Mouse (Mus musculus): Measurements from ENCODE around the gene Bola2. TPM values are rescaled to one million over a fixed set of nuclear protein-coding genes. Genes with fewer than 3 reads are reported as not detected.
A peak's percentile ranks its signal among the peaks of the same experiment; 100 is the strongest.

Bola2 gene
- polyA plus RNA-seq, 1 experiment from 2014 or later: 123 TPM

DNA sequence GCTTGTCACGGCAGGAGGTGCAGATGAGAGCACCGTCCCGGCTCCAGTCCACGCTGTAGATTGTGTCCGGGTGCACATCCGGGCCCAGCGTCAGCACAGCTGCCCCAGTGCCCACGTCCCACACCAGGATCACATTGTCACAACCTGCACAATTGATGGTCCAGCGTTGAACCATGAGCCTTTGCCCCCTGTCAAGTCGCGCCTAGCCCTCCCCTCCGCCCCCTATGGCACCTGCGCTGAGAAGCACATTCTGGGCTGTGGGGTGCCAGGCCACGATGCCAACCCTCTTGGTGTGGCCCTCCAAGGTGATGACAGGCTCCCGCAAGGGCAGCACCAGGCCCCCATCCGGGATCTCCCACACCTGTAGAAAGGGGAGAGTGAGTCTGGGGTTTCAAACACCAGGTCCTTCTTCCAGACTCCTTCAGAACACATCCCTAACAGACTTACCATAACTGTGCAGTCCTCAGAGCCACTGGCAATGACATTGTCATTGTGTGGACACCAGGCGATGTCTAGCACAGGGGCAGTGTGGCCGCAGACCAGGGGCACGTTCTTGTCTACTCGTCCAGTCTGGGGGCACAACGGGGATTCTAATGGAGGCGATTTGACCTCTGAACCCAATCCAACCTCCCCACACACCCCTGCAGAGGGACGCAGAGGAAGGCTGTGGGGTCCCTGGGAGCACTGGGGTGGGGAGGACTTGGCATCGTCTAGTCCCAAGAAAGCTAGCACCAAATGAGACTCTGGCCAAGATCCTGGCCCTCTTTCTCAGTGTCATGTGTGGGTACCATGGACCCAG is 6.6 kb downstream of the Bola2 start:
- no peak for DNase-seq
- peaks cover 1% of the 10 kb centered on the region for H3K4me1 ChIP-seq (ENCODE audit: insufficient read depth)
- no peak overlapping the region for H3K4me3 ChIP-seq (ENCODE audit: low read depth, low read length)
- H3K4me2 ChIP-seq: peak overlapping the region; percentile 38
- ATAC-seq (ENCODE audit: insufficient read depth): peak; percentile 7; the same call in 1 of the 2 replicates
- no peaks in the 10 kb centered on the region for H3K36me3 ChIP-seq (ENCODE audit: insufficient read depth)
- H3K27ac ChIP-seq (ENCODE audit: low read depth): no peak overlapping the region
- H3K27me3 ChIP-seq (ENCODE audit: insufficient read depth, low read length): peaks cover 19% of the 10 kb centered on the region; the same call in 1 of the 2 replicates
- peak overlapping the region; percentile 32; the same call in 1 of the 2 replicates for H3K9ac ChIP-seq
- no peak for TF ChIP-seq CTCF (IDR thresholded peaks at IDR 0.05; ENCODE audit: low read depth)
- WGBS: 54% methylated on average over 24 of the region's 24 CpGs
- H3K9me3 ChIP-seq (ENCODE audit: low read depth, low read length): no peaks in the 10 kb centered on the region

DNA sequence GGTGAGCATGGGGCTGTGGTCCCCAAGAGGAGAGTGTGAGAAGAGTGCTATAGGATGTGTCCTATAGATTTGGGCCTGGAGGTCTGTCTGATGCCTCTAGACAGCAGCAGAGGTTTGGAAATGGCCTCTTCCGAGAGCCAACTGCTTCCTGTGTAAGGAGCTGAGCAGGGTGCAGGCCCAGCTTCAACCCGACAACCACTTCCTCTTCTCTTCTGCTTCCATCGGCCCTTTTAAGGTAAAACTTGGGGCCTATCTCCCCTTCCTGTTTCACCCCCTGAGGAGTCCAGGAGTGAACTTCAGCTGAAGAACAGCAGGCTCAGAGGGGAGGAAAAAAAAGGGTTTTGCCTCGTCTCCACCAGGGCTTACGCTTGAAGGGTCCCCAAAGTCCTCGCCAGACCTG is 7.2 kb downstream of the Bola2 start:
- Histone ChIP-seq H3K4me3 (ENCODE audit: low read depth, low read length) (no peak overlapping the region), H3K27ac (ENCODE audit: low read depth) (no peak overlapping the region), H3K36me3 (ENCODE audit: insufficient read depth) (no peaks in the 10 kb centered on the region), H3K4me2 (no peak overlapping the region), H3K9ac (no peak overlapping the region), H3K4me1 (ENCODE audit: insufficient read depth) (no peaks in the 10 kb centered on the region; the same call in 1 of the 2 replicates), H3K27me3 (ENCODE audit: insufficient read depth, low read length) (peaks cover 19% of the 10 kb centered on the region; the same call in 1 of the 2 replicates), H3K9me3 (ENCODE audit: low read depth, low read length) (no peaks in the 10 kb centered on the region)
- DNase-seq: no peak
- no peak for TF ChIP-seq CTCF (IDR thresholded peaks at IDR 0.05; ENCODE audit: low read depth)
- WGBS: 66% methylated on average over 6 of the region's 6 CpGs
- no peak for ATAC-seq (ENCODE audit: insufficient read depth)

DNA sequence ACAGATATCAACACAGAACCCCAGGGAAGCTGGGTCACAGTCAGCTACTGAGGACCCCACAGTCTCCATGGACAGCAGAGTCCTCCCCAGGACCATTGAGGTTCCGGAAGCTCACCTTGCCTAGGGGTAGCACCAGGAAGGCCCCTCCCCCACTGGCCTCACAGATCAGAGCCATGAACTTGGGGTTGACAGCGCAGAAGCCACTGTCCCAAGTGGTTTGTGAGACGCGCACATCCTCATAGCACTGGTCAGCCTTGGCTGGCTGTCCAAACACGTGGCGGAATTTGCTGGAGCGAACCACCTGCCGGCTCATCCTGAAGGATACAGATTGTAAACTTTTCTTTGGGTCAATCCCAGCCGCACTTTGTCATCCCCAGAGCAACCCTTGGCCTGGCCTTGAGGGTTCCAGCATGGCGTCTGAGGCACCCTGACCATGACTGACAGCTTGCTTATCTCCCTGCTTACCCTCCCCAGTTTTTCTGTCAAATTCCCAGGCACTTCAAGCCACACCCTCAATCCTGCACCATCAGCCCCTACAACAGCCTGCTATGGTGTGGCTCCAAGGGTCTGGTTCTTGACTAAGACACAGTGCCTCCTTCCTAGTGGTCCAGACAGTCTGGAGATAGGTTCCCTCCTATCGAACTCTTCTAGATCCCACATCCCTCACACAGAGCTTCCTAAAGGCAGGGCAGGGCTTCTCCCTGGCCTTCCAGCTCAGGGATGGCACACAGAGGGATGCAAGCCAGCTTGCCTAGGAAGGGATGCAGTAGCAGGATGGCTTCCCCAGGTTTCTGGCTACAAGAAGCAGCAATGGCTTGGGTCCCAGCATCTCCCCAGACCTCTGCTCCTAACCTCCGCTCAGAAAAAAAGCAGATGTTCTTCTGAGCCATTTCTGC is 7.9 kb downstream of the Bola2 start:
- Histone ChIP-seq H3K4me2 (peak overlapping the region; percentile 20; the same call in 1 of the 2 replicates), H3K36me3 (ENCODE audit: insufficient read depth) (no peaks in the 10 kb centered on the region)
- WGBS: 67% methylated on average over 12 of the region's 12 CpGs

DNA sequence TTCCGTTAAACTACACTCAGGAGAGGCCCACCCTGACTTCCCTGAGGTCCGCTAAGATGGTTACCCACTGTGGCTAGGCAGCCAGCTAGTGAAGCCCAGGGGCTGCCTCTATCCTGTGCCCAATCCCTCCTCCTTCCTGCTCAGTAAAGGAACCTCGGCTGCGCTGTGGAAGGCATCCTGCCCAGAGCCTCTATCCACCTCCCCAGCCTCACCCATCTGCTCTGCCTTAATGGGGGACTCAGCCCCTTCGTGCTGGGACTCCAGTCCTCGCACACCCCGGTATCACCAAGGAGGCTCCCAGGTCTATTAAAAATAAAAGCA is 8.5 kb downstream of the Bola2 start:
- H3K4me2 ChIP-seq: peak overlapping the region; percentile 73
- no peaks in the 10 kb centered on the region; the same call in 1 of the 2 replicates for H3K4me1 ChIP-seq (ENCODE audit: insufficient read depth)
- no peaks in the 10 kb centered on the region for H3K36me3 ChIP-seq (ENCODE audit: insufficient read depth)
- no peak for TF ChIP-seq CTCF (IDR thresholded peaks at IDR 0.05; ENCODE audit: low read depth)
- WGBS: 23% methylated on average over 7 of the region's 7 CpGs
- peak overlapping the region; percentile 38; the same call in 1 of the 2 replicates for H3K9ac ChIP-seq
- DNase-seq (no peak), ATAC-seq (ENCODE audit: insufficient read depth) (no peak)
- peak overlapping the region; percentile 38 for H3K4me3 ChIP-seq (ENCODE audit: low read depth, low read length)
- H3K27ac ChIP-seq (ENCODE audit: low read depth): no peak overlapping the region
- H3K27me3 ChIP-seq (ENCODE audit: insufficient read depth, low read length): peaks cover 19% of the 10 kb centered on the region; the same call in 1 of the 2 replicates
- no peaks in the 10 kb centered on the region for H3K9me3 ChIP-seq (ENCODE audit: low read depth, low read length)

More for the DNA sequence above, 7.9 kb downstream of the Bola2 start:
- ATAC-seq (ENCODE audit: insufficient read depth): no peak
- peak overlapping the region; percentile 38; the same call in 1 of the 2 replicates for H3K4me3 ChIP-seq (ENCODE audit: low read depth, low read length)
- H3K27ac ChIP-seq (ENCODE audit: low read depth): no peak overlapping the region
- H3K9ac ChIP-seq: no peak overlapping the region
- peaks cover 19% of the 10 kb centered on the region; the same call in 1 of the 2 replicates for H3K27me3 ChIP-seq (ENCODE audit: insufficient read depth, low read length)
- no peak for TF ChIP-seq CTCF (IDR thresholded peaks at IDR 0.05; ENCODE audit: low read depth)
- H3K4me1 ChIP-seq (ENCODE audit: insufficient read depth): no peaks in the 10 kb centered on the region; the same call in 1 of the 2 replicates
- no peaks in the 10 kb centered on the region for H3K9me3 ChIP-seq (ENCODE audit: low read depth, low read length)
- DNase-seq: no peak

DNA sequence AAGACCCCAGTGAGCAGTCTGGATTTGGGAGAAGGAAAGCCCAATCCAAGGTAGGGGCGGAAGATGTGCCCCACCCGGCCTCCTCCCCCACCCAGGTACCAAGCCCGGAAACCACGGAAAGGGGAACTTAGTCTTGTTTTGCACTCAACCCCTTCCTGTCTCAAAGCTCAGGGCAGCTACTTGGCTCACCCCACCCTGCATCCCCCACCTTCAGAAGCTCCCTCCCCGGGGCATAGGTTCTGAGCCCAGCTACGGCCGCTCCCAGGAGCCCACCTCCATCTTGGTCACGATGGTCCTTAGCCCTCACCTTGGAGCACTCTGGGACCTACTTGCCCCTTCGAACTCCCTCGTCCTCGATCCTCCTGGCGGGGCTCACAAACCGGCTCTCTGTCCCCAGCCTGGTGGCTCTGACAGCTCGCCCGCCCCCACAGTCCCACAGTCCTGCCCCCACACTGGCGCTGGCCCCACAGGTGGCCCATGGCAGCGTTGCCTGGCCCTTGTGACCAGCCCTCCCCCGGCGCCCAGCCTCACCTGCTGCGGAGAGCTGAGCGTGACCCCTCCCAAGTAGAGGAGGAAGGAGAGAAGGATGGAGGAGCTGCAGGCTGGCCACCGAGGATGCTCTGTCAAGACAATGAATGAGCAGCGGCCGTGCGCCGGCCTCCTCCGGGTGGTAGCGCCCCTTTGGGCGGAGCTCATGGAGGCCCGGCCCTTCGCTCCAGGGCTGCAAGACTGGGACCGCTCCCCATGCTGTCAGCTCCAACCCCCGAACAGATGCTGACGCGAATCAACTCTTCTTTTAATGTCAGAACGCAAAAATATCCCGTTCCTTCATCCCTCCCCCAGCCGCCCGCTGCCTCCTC is 9.2 kb downstream of the Bola2 start:
- Histone ChIP-seq H3K4me2 (peak overlapping the region; percentile 73), H3K9ac (peak overlapping the region; percentile 44), H3K27me3 (ENCODE audit: insufficient read depth, low read length) (peaks cover 19% of the 10 kb centered on the region; the same call in 1 of the 2 replicates), H3K4me1 (ENCODE audit: insufficient read depth) (no peaks in the 10 kb centered on the region; the same call in 1 of the 2 replicates), H3K9me3 (ENCODE audit: low read depth, low read length) (no peaks in the 10 kb centered on the region), H3K27ac (ENCODE audit: low read depth) (no peak overlapping the region), H3K36me3 (ENCODE audit: insufficient read depth) (no peaks in the 10 kb centered on the region), H3K4me3 (ENCODE audit: low read depth, low read length) (peak overlapping the region; percentile 38)
- ATAC-seq (ENCODE audit: insufficient read depth) (peak; percentile 69), DNase-seq (peak; percentile 85)
- 2% methylated on average over 39 of the region's 39 CpGs for WGBS
- TF ChIP-seq CTCF (IDR thresholded peaks at IDR 0.05; ENCODE audit: low read depth): 0 out of 2 replicates have a peak, but pooled peaks have one; percentile 17

DNA sequence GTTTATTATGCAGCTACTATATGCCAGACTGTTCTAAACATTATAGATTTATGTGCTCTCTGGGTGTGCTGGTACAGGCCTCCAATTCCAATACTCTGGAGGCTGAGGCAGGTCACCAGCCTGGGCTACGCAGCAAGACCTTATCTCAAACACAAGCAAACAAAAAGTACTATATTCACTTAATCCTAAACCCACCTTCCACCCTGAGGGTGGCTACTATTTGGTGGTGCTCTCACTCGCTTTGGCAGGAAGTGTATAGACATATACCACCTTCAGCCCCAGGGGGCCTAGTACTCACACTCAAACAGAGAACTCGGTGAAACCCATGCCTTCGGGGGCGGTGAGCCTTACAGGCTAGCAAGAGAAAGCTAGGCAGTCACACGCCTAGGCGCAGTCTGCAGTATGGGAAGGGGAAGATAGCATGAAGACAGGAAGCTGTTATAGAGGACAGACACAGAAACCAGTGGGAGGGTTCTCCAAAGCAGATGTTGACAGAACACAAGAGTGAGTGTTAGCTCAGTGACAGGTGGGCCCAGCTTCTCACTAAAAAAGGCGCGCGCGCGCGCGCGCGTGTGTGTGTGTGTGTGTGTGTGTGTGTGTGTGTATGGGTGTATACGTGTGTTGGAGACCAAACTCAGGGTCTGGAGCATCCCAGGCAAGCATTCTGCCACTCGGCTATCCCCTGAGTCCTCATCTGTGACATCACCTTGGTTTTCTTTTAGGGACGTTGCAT is 12.4 kb downstream of the Bola2 start, which contains the start of gene Coro1a:
Gene Coro1a (minus strand): TSS at position 346 of the 733 bp plus-strand sequence.
- DNase-seq: no peak
- H3K36me3 ChIP-seq (ENCODE audit: insufficient read depth): no peaks in the 10 kb centered on the region
- WGBS: 81% methylated on average over 19 of the region's 19 CpGs

More for the DNA sequence above, 12.4 kb downstream of the Bola2 start, which contains the start of gene Coro1a:
- no peak within 1 kb of the TSS for H3K27ac ChIP-seq (ENCODE audit: low read depth)
- no peak for ATAC-seq (ENCODE audit: insufficient read depth)
- H3K4me2 ChIP-seq: no peak within 1 kb of the TSS
- no peak for TF ChIP-seq CTCF (IDR thresholded peaks at IDR 0.05; ENCODE audit: low read depth)
- no peaks in the 10 kb centered on the region for H3K4me1 ChIP-seq (ENCODE audit: insufficient read depth)
- H3K27me3 ChIP-seq (ENCODE audit: insufficient read depth, low read length): peaks cover 18% of the 10 kb centered on the region; the same call in 1 of the 2 replicates
- H3K4me3 ChIP-seq (ENCODE audit: low read depth, low read length): no peak within 1 kb of the TSS
- no peaks in the 10 kb centered on the region for H3K9me3 ChIP-seq (ENCODE audit: low read depth, low read length)
- no peak within 1 kb of the TSS for H3K9ac ChIP-seq

Data from lung, embryonic 14.5 days (tissue).